Mouse (Mus musculus) kidney, postnatal 0 days (tissue): ENCODE measurements around the gene Cdx2. TPM values are rescaled to one million over a fixed set of nuclear protein-coding genes. Genes with fewer than 3 reads are reported as not detected.

Source experiments
- ATAC-seq: fragments of 200-750 bp; cut with Nextera tagmentation; replicated peaks from 2 replicates; pipeline ENCODE4 v1.8.0; 2017; ENCODE audit warnings: low read depth, moderate number of reproducible peaks, moderate TSS enrichment, moderate library complexity; ENCODE audit not compliant: low FRiP score
- DNase-seq: peaks from one replicate; pipeline ENCODE4 v3.0.0-alpha.2; 2016; ENCODE audit warnings: low spot score
- H3K27ac ChIP-seq: fragments of 300-500 bp; sonication (generic); 2 replicates; pipeline ENCODE4 v1.5.1; 2014; ENCODE audit warnings: mild to moderate bottlenecking
- H3K27me3 ChIP-seq: fragments of 300-500 bp; sonication (generic); 2 replicates; pipeline ENCODE4 v1.6.1; 2014; ENCODE audit warnings: low read length, mixed read lengths; ENCODE audit not compliant: insufficient read depth
- H3K36me3 ChIP-seq: fragments of 300-500 bp; sonication (generic); 2 replicates; pipeline ENCODE4 v1.6.1; 2014; ENCODE audit warnings: low read length, mixed read lengths; ENCODE audit not compliant: insufficient read depth
- H3K4me1 ChIP-seq: fragments of 300-500 bp; sonication (generic); replicated peaks from 2 replicates; pipeline ENCODE4 v1.6.1; 2014; ENCODE audit warnings: antibody characterized with exemption, low read length, mixed read lengths; ENCODE audit not compliant: insufficient read depth
- H3K4me2 ChIP-seq: fragments of 300-500 bp; sonication (generic); 2 replicates; pipeline ENCODE4 v1.6.1; 2014; ENCODE audit warnings: mild to moderate bottlenecking, low read length, moderate library complexity, mixed read lengths
- H3K4me3 ChIP-seq: fragments of 300-500 bp; sonication (generic); replicated peaks from 2 replicates; pipeline ENCODE4 v1.5.1; 2014; ENCODE audit warnings: low read depth, low read length
- H3K9ac ChIP-seq: fragments of 300-500 bp; sonication (generic); 2 replicates; pipeline ENCODE4 v1.6.1; 2014; ENCODE audit warnings: low read depth, low read length
- H3K9me3 ChIP-seq: fragments of 300-500 bp; sonication (generic); replicated peaks from 2 replicates; pipeline ENCODE4 v1.6.1; 2016; ENCODE audit warnings: low read length, inconsistent platforms, mixed read lengths
- CTCF ChIP-seq: IDR thresholded peaks from 2 replicates; pipeline ENCODE4 v1.5.1; 2016; ENCODE audit warnings: antibody characterized with exemption, low read depth, mild to moderate bottlenecking, moderate library complexity
- WGBS: fragments of 180-500 bp; shearing (Covaris S2); extraction: QIAGEN DNeasy Blood & Tissue Kit; methylation state at CpG from one replicate; pipeline ENCODE4 v1.1.7; 2014; 5-methylcytosine and 5-hydroxymethylcytosine counted together
- polyA plus RNA-seq: library from polyadenylated mRNA; unstranded; fragments of >200 nt; fragmentation: Nextera tagmentation; extraction: Ambion mirVana; gene quantifications from 2 replicates; pipeline ENCODE4 v1.2.1, GENCODE M21; 2015

The Cdx2 gene
- polyA plus RNA-seq, 1 experiment from 2014 or later: not detected

DNA sequence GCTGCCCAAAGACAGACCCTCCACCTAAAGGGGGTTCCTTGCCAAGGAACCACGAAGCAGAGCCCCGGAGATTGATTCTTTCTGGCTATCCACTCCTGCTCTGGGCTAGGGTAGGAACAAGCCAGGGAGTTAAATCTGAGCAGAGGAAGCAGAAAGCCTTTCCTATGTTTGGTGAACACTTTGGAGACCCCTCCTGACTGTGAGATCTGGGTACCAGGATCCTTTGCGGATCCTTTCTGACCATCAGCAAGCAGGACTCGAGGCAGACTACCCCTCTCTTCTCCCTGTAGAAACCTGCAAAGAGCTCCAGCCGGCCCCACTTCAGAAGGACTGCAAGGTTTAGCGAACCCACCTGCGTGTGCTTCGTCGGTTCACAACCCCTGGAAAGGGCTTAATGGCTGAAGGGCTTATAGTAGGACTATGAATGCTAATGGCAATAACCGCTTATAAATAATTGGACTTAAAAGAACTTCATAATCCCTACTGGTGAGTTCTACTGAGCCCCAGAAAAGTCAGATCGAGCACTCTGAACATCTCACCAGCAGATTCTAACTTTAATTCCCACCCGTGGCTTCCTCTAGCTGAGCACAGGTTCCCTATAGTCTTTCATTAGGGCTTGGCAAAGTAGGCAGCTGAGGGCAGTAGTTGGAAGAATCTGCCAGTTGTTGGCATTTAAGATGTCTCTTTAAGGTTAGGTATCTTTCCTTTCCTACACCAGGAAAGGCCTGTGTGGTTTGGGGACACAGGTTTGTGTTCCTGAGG lies 34.8 kb downstream of the Cdx2 start:
- Histone ChIP-seq H3K4me2 (no peak overlapping the region), H3K27me3 (peaks cover 96% of the 10 kb centered on the region), H3K4me1 (no peaks in the 10 kb centered on the region), H3K9ac (no peak overlapping the region), H3K4me3 (no peak overlapping the region), H3K27ac (no peak overlapping the region), H3K9me3 (no peaks in the 10 kb centered on the region), H3K36me3 (no peaks in the 10 kb centered on the region)
- DNase-seq: no peak
- WGBS: 6% methylated on average over 12 of the region's 12 CpGs
- TF ChIP-seq CTCF: no peak
- no peak for ATAC-seq

DNA sequence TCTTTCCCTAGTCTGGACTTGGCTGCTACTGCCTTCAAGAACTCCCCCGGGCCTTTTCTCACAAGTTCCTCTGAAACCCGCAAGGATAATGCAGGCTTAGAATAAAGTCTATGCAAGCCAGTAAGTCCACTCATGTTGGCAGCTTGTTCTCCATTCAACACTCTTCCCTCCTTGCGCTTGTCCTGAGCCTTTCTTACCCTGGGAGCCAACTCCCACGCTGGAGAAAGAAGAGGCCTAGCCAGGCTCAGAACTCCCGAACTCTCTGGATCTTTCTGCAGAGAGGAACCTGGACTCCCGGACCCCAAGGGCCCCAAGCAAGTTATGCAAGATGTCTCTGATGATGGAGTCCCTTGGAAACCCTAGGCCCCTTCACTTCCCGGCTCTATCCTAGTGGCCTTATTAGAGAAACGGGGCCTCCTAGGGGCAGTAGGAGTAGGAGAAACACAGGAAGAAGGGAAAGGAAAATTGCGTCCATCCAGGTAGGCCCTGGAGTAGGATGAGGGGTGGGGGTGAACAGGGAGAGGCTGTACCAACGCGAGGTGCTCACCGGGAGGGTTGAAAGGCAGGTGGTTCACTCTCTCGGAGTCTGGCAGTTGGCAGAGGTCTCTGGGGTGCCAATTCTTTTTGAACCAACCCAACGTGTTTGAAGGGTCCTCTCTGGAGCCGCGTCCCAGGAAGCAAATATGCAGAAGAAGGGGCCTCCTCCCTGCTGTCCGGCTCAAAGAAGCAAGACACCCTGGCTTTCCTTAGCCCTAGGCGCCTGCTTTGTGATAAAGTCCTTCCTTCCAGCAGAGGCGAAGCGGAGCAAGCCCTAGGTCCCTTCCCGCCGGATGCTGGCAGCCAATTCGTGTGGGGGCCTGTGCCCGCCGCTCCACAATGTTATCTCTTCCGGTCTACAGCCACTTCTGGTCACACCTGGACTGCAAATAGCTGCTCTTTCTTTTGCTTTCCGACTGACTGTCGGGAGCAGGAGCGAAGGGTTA lies 36.1 kb downstream of the Cdx2 start:
- H3K9me3 ChIP-seq: no peaks in the 10 kb centered on the region
- no peak overlapping the region for H3K4me3 ChIP-seq
- peaks cover 96% of the 10 kb centered on the region for H3K27me3 ChIP-seq
- no peak for TF ChIP-seq CTCF
- H3K36me3 ChIP-seq: no peaks in the 10 kb centered on the region
- WGBS: 3% methylated on average over 29 of the region's 29 CpGs
- no peaks in the 10 kb centered on the region for H3K4me1 ChIP-seq
- no peak for ATAC-seq
- no peak overlapping the region for H3K4me2 ChIP-seq
- no peak overlapping the region for H3K27ac ChIP-seq
- H3K9ac ChIP-seq: no peak overlapping the region
- DNase-seq: no peak

DNA sequence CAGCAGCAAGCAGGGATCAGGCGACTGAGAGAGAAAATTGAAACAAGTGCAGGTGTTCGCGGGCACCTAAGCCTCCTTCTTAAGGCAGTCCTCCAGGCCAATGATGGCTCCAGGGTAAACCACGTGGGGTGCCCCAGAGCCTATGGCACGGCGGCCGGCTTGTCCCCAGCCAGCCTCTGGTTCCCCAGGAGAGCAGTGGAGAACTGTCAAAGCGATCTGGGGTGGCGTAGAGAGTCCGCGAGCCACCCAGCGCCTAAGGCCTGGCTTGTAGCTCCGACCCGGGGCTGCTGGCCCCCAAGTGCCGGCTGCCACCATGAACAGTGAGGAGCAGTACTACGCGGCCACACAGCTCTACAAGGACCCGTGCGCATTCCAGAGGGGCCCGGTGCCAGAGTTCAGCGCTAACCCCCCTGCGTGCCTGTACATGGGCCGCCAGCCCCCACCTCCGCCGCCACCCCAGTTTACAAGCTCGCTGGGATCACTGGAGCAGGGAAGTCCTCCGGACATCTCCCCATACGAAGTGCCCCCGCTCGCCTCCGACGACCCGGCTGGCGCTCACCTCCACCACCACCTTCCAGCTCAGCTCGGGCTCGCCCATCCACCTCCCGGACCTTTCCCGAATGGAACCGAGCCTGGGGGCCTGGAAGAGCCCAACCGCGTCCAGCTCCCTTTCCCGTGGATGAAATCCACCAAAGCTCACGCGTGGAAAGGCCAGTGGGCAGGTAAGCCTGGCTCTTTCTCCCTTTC lies 37.0 kb downstream of the Cdx2 start, which contains the start of gene Pdx1:
TSS of gene Pdx1 (plus strand) at position 34 of the 747 bp plus-strand sequence.
- Histone ChIP-seq H3K4me3 (0 out of 2 replicates have a peak within 1 kb of the TSS, but pooled peaks have one; percentile 3), H3K36me3 (no peaks in the 10 kb centered on the region), H3K27me3 (peaks cover 96% of the 10 kb centered on the region), H3K9ac (no peak within 1 kb of the TSS), H3K9me3 (no peaks in the 10 kb centered on the region), H3K4me2 (no peak within 1 kb of the TSS), H3K4me1 (no peaks in the 10 kb centered on the region), H3K27ac (no peak within 1 kb of the TSS)
- 2% methylated on average over 44 of the region's 44 CpGs for WGBS
- no peak for TF ChIP-seq CTCF
- no peak for ATAC-seq
- DNase-seq: no peak

DNA sequence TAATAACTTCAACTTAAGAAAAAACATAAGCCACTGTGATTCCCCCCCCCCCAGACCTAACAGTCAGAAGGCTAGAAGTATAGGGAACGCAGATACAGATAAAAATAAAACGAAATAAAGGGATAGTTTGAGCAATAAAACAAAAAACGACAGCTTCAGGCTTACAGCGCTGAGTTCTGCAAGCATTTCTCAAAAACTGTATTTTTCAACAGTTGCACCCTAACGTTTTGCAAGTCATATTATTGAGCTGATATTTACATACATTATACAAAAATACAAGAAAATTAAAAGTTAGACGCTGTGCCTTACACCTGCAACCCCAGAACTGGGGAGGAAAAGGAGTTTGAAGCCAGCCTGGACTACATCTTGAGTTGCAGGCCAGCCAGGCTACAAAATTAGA lies 37.7 kb downstream of the Cdx2 start:
- WGBS: 4% methylated on average over 6 of the region's 6 CpGs
- Histone ChIP-seq H3K9me3 (no peaks in the 10 kb centered on the region), H3K27me3 (peaks cover 93% of the 10 kb centered on the region), H3K4me2 (no peak overlapping the region), H3K4me3 (no peak overlapping the region), H3K9ac (no peak overlapping the region), H3K4me1 (no peaks in the 10 kb centered on the region), H3K36me3 (no peaks in the 10 kb centered on the region), H3K27ac (no peak overlapping the region)
- DNase-seq (no peak), ATAC-seq (no peak)
- no peak for TF ChIP-seq CTCF

DNA sequence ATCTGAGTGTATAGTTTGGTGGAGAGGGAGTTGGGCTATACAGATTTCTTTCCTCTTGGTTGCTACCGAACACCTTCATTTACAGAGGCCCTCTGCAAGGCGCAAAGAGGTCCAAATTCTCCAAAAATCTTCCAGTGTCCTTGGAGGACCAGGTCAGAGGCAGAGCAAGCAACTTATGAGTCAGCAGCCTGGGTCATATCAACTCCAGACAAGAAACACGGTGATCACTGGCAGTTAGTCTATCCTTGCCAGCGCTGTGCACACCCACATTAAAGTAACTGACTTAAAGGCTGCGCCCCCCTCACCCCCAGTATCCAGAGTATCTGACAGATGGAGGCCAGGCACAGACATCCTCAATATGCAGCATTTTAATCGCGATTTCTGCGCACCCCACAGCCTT lies 38.3 kb downstream of the Cdx2 start:
- peaks cover 89% of the 10 kb centered on the region for H3K27me3 ChIP-seq
- H3K4me1 ChIP-seq: no peaks in the 10 kb centered on the region
- H3K9ac ChIP-seq: no peak overlapping the region
- H3K4me2 ChIP-seq: no peak overlapping the region
- TF ChIP-seq CTCF: no peak
- no peak for ATAC-seq
- H3K27ac ChIP-seq: no peak overlapping the region
- no peak overlapping the region for H3K4me3 ChIP-seq
- DNase-seq: no peak
- H3K9me3 ChIP-seq: no peaks in the 10 kb centered on the region
- 4% methylated on average over 8 of the region's 8 CpGs for WGBS
- H3K36me3 ChIP-seq: no peaks in the 10 kb centered on the region

DNA sequence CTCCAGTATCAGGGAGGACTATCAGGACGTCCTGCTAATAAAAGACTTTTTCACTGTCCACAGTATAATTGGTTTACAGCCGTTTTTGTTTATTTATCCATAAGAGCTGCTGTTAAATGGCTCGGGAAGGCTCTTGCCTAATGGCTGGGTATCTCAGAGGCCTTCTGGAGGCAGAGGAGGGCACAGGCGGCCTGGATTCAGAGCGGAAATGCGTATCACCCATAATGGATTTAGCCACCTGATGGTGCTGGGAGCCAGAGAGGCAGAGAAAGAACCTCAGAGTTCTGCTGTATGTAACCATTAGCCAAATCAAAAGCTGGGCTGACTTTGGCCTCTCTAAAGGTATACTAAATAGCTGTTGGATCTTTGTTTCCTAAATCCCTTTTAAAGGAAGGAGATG lies 39.6 kb downstream of the Cdx2 start:
- Histone ChIP-seq H3K4me1 (no peaks in the 10 kb centered on the region), H3K4me3 (no peak overlapping the region), H3K9ac (no peak overlapping the region), H3K27me3 (peaks cover 82% of the 10 kb centered on the region), H3K36me3 (no peaks in the 10 kb centered on the region), H3K4me2 (no peak overlapping the region), H3K27ac (no peak overlapping the region), H3K9me3 (no peaks in the 10 kb centered on the region)
- TF ChIP-seq CTCF: no peak
- ATAC-seq (no peak), DNase-seq (no peak)
- WGBS: 8% methylated on average over 6 of the region's 6 CpGs
